Mouse (Mus musculus) urinary bladder, adult 18-20 months (tissue): ENCODE data around the gene Pax6.

Experiments
- DNase-seq, 2 experiments: peaks; one replicate each; pipeline ENCODE4 v3.0.0; 2022; ENCODE audit warnings: low spot score in 2 of 2, mixed read lengths in 2 of 2

Pax6 gene

DNA sequence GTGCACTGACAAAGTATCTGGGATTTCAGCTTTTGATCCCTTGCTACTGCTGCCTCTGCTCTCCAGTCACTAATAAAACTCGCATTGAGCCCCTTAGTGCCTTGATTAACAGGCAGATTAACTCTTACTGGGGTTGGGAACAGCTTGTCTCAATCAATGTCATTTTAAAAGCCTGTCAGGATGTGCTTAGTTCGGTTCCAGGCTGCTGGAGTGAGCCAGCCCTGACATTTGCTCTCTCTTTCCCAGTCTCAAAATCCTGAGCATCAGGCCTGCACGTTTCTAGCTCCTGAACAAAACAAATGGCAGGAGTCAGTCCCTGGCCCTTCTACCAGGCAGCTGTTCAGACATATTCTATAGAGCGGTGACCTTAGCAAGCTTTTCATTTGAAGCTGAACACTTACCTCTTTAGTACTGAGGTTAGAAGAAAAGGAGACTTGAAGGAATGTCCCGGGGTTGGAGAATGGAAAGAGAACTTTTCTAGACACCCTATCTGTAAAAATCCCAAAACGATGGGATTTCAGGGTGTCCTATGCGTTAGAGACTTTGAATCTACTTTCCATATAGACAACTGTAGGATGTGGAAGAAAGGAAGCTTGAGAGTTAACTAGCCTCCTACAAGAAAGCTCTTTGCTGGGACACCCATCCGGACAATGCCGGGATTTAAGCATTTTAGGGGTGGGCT, 2.6 kb downstream of the Pax6 start:
- no peak for DNase-seq

DNA sequence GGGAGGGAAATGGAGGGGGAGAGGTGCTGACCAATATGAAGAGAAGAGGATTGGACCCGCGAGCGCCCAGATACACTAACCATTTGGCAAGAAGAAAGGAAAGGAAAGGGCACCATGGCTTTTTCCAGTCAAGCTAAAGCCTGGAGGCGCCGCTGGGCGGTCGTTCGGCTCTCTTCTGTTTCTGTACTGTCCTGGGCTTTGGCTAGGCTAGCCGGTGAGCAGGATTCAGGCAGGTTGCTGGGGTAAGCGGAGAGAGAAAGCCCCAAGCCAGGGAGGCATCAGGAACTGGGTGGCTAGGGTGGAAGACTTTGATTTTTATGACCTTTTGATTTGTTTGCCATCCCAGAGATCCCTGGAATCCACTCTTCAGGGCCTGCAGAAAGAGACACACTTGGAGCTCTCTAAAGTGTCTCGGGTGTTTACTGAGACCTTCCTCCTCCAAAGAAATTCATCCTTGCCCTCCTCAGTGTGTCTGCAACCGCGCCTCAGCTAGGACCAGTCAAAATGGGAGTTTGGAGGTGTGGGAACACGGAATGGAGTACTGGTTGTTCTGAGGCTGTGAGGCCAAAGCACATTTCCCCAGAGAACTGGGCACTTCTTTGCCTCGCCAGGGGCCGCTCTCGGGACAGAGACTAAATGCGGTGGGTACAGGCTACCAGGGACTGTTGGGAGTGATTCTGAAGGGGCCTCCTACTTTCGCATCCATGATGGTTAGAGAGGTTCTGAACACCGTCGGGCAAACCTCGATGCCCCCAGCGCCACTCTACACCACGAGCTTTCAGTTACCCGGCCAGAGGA, 3.3 kb downstream of the Pax6 start:
- no peak for DNase-seq

DNA sequence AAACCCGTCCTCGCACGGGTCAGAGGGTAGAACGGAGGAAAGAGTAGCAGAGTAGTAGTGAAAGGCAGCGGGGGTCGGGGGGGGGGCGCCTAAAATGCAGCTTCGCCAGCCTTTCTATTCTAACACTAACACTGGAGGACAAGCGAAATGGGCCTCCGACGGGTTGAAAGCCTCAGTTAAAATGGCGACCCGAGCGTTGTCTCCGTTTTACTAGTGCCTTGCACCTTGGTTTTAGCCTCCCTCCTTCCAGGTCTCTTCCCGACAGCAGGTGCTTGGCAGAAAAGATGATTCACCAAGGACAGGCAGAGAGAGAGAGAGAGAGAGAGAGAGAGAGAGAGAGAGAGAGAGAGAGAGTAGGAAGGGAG, 3.9 kb downstream of the Pax6 start:
- no peak for DNase-seq

DNA sequence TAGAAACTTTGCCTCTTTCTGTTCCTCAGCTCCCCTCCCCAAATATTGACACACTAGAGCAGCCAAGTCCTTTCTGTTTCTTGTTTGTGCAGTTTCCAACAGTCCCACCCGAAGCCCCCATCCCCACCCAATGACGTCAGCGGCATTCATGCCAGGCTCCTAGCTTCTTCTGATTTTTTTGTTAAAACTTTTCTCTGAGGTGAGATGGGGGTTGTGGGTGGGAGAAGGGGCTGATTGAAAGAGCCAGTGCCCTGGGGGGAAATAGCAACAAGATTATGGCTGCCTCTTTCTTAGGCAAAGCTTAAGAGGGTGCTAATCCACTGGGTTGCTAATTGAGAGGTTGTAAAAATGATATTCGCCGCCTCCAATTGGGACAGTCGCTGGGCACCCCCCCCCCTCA, 4.4 kb downstream of the Pax6 start:
- DNase-seq: no peak

DNA sequence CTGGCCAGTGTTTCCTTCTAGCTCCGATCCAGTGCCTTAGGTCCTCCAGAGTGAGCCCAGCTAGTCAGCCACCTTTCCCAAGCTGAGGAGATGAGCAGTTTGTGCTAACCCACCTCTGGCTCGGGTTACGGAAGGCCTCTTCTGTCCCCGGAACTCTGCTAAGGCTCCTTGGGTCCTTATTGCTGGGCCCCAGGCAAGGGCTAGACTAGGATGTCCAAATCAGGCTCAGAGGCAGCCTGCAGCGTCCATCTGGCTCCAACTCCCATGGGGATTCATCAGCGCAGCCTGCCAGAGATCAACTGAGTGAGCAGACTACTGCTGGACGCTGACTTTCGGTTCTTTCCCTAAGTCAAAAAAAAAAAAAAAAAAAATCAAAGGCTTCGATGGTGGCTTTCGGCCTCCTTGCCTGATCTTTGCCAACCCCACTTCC, 4.9 kb downstream of the Pax6 start:
- DNase-seq: no peak

DNA sequence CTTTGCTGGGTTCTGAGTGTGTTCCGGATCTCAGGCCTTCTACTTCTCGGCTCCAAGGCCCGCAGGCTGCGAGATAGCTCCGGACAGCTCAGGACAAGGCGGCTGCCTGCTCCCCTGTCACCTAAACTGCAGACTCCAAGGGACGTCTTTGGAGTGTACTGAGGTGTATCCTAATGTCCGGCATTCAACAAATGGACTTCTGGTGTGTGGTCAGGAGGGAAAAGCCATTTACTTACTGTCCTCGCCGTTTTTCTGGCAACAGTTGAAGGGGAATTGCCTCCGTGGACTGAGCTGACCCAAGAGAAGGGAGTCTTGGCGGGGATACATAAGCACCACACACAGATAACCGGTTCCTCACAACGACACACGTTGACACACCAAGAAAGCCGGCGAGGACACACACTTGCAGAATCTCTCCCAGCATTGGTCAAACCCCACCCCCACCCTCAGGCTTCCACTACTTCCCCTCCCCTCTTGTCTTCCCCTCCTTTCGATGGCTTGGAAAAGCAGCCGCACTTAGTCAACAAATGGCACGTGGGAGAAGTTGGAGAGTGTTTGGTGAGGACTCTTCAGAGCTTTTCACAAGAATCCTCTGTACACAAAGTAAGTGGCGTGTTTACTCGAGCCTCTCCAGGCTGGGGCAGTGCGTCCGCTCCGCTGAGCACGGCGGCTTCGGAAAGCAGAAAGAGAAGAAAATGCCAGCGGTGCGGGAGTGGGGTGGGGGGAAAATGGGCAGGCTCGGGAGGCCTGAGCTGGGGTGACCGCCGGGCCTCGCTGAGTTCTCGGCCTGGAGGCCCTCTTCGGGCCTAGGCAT, 5.6 kb downstream of the Pax6 start:
- DNase-seq: no peak

DNA sequence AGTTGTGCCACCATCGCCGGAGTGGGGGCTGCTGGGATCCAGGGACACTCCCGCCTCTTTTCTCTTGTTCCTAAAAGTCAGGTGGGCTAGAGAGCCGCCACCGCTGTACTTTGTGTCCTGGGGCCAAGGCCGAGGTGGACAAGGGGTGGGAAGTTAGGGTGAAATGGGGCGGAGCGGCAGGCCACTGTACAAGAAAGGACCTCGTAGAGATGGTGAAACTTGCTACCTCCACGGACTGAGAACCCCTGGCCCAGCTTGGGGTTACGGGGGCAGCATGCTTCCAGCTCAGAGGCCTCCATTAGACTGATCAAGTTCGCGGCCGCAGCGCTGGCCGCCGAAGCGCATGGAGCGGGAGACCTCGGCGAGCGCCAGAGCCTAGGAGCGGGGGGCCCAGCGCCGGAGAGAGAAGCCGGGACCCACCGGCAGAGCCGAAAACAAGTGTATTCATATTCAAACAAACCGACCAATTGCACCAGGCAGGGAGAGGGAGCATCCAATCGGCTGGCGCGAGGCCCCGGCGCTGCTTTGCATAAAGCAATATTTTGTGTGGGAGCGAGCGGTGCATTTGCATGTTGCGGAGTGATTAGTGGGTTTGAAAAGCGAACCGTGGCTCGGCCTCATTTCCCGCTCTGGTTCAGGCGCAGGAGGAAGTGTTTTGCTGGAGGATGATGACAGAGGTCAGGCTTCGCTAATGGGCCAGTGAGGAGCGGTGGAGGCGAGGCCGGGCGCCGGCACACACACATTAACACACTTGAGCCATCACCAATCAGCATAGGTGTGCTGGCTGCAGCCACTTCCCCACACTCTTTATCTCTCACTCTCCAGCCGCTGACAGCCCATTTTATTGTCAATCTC, 6.4 kb downstream of the Pax6 start:
- no peak for DNase-seq

DNA sequence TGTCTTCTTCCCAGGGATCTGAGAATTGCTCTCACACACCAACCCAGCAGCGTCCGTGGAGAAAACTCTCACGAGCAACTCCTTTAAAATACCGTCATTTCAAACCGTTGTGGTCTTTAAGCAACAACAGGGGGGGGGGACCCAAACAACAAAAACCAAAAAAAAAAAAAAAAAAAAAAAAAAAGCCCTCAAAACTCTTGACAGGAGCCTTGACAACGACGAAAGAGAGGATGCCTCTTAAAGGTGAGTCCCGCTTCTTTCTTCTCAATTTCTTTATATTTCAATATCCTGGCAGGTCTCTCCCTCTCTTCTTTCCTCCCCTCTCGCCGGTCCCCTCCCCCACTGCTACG, 7.0 kb downstream of the Pax6 start:
- no peak for DNase-seq

DNA sequence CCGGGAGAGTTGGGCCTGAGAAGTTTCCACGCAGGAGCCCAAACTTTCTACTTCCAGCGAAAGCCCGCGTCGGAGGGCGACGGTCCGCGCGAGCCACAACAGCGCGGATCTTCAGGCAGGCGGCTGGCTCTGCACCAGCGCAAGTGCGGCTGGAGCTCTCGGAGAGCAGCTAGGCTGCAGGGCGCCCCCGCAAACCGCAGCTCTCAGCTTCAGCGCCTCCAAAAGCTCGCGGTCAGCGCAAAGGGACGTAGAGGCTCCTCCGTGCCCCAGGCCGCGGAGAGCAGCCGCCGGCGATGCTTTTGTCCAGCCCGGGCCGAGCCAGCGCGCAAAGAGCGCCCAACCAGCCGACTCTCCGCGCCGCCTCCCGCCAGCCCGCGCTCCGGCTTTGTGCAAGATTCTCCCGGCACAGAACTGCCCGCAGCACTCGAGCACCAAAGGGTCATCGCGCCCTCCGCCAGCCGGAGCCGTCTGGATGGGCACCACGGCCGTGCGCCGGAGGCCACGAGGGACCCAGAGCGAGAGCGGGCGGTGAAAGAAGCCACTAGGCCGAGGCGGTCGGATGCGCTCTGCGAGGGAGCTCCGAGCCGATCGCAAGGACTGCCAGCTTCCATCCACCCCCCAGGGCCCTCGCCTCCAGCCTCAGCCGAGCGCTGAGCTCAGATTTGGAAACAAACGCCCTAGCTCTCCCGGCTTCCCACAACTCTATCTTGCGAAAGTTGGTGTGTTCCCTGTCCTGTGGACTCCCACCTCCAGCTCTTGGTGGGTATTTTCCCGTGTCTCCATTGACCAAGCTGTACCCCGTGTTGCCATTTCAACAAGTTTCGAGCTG, 7.6 kb downstream of the Pax6 start:
- no peak for DNase-seq

DNA sequence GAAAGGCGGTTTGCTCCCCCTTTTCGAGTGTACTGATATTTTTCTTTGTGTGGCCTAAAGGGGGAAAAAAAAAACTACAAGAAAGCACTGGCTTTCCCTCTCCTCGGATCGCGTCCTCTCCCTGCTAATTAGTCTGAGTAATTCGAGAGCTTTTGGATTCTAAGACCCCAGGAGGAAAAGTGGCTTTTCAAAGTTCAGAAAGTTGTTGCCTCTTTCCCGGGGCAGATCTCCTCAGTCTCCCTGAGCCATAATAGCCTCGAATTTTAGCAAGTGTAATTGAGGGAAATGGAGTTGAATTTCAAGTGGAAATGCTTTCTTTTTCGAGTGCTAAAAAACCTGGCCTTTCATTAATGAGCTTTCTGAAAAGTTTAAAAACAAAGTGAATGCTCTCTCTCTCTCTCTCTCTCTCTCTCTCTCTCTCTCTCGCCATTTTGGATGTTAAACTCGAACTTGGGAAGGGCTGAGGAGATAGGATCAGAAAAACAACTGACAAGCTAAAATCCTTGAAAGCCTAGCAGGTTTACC, 8.3 kb downstream of the Pax6 start:
- no peak for DNase-seq

DNA sequence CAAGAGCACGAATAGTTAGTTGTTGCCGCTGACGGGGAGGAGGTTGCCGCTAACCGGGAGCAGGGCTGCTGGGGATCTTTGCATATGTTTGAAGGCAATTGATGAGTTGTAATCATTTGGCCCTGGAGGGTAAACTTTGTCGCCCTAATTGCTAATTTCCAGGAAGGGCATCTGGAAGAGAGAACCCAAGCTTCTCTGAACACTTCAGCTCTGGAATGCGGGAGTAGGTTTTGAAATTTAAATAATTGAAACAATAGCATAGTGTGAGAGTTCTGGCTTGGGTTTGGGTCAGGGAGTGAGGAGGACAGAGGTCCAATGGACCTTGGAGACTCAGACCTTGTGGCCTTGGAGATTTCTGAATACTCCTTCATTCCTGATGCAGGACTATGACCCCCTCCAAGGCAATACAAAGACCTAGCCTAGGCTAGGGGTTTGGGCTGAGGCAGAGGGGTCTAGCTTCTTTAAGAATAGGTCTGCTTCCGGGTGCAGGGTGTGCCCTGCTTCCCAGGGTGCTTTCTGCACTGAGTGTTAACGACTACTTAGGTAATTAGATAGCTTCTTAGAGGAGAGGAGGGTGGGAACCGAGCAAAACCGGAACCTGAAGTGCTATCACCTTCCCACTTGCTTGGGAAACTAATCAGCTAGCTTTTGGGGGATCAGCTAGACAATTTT, 8.9 kb downstream of the Pax6 start:
- DNase-seq: no peak

DNA sequence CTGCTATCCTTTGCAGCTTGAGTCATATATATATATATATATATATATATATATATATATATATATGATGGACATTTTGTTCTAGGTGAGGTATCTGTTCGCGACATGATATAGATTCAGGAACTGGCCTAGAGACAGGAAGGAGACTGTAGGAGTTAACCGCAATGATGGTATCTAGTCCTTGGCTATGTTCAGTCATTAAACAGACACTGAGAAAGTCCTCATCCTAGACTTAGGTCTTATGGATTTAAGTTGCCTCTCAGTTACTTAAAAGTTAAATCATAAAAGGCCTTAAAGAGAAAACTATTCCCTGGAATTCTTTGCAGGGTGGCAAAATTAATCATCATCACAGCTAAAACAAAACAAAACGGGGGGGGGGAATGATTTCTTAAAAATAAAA, 9.6 kb downstream of the Pax6 start:
- no peak for DNase-seq

DNA sequence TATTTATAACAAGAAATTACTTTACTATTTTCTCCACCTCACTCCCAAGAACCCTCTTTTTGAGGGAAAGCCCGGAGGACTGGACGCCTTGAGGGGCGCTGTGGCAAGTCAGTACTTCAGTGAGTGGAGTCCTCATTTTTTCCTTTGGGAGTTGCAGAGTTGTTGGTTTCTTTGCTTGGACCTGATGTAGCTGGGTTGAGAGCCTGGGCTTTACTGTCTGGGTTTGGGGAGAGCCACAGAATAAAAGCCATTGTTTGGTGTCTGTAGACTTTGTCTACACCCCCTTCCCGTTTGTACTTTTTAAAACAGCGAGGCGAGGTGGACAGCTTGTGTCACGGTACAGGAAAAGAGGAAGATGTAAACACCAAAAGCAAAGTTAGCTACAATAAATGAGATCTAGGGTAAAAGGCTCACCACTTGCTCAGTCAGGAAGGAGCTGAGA, 10.2 kb downstream of the Pax6 start:
- no peak for DNase-seq

DNA sequence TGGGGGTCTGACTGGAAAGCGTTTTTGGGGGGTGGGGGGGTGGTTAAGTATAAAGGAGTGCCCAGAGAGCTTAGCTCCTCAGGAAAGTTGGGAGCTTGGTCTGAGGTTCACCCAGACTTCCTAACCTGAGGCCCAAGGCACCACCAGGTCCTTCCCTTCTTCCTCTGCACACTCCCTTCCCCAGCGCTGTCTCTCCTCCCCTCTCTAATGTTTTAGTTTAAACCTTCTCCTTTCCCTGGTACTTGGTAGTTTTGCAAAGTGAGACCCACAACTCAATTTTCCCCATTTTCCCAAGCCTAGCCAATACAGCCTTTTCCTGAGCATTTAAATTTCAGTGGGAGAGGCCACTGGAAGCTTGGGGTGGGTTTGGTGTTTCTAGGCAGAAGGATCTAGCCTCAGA, 10.6 kb downstream of the Pax6 start:
- no peak for DNase-seq

DNA sequence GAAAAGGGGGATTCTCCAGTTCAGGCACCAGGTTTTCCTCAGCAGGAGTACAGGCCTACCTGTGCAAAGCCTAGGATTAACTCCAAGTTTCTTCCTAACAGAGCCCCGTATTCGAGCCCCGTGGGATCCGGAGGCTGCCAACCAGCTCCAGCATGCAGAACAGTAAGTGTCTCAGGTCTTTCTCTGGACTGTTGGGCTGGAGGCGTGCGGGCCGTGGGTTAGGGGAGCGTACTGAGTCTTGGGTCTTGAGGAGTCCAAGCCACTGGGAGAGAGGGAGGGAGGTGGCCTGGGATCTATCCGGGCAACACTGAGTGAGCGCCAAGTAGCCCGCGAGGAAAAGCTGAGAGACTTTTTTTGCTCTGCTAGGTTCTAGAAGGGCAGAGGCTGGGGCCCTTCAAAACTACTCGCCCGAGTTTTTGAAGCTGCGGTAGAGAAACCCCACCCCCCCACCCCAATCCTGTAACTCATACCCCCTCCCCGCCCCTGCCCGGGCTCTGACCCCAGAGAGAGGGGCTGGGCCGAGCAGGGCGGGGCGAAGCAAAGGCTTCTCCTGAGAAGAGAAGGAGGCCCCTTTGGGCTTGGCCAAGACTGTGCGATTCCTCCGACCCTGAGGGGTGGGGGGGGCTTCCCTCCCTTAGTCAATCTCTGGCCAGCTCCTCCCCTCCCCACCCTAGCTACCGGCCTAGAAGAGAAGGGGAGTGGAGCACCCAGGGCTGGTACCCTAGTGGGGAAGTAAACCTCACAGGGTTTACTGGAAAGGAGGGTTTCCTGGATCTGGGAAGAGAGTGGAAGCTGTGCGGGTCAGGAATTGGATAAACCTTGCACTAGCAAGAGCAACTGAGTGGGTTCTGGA, 11.7 kb downstream of the Pax6 start:
- no peak for DNase-seq

DNA sequence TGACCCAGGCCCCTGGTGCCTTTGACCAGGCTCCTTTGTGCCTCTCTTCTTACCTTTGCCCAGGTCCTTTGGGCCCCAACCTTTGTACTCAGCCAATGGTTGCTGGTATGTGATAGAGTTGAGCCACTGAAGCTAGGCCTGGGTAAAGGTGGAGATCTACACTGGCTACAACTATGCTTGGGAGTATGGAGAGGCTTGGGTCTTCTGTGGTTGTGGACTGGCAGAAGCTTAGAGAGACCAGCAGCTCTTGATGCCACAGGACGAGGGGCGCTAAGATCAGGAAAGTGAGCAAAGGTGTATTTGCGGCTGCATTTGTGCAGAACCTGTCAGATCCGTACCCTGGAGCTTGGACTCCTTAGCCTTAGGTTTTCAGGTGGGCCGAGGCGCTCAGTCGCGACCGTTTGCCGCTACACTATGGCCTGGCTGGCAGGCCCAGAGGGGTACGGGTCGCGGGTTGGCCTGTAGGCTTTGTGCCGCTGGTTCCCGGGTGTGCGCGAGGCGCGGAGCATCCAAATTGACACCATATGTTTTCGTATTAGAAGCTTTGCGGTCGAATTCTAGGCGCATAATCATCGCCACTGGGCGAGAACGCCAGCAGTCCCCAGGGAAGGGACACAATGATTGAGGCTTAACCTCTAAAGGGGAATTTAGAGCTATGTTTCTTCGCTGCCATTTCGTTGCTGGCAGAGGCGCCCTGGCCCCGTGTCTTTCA, 12.5 kb downstream of the Pax6 start:
- no peak for DNase-seq

DNA sequence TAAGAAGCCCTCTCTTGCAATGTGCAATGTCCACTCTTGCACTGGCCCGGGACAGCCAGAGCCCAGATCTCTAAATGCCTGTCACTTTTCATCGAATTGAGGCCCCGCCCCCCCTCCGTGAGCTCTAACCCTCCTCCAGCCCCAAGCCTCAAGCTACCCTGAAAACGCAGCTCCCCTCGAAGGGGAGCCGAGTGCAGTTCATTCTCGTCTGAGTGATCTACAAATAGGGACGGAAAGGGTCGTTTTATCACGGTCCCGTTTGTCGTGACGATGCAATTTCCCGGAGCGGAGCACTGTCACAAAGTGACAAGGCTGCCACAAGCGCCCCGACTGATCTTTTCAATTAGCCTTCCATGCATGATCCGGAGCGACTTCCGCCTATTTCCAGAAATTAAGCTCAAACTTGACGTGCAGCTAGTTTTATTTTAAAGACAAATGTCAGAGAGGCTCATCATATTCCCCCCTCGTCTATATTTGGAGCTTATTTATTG, 13.4 kb downstream of the Pax6 start:
- no peak for DNase-seq

DNA sequence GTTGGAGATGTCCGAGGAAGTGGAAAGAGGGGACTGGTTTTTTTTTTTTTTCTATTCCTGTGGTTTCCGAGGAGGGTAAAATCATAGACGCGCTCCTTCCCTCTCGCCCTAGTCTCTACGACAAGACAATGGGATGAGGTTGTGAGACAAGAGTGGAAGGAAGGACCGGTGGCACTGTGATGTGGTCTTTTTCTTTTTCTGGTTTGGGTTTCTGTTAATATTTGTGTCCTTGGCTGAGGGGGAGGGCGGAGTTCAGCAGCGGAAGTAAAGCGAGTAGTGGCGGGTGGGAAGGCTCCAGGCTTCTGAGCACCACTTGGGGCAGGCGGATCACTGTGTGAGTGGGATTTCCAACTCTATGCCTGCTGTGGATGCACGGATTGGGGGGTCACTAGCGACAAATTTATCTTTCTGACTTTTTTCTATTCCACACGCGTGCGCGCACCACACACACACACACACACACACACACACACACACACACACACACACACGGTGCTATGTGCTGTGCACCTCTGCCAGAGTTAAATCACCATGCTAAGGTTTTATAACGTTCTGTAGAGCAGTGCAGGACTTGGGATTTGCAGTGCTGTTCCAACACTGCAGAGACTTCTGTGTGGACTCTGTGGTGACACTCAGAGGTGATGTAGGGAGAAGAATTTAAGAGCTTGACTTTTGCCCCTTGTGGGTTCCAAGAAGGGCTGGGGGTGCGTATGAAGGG, 14.1 kb downstream of the Pax6 start:
- DNase-seq: no peak
